In the genomic region with DNA sequence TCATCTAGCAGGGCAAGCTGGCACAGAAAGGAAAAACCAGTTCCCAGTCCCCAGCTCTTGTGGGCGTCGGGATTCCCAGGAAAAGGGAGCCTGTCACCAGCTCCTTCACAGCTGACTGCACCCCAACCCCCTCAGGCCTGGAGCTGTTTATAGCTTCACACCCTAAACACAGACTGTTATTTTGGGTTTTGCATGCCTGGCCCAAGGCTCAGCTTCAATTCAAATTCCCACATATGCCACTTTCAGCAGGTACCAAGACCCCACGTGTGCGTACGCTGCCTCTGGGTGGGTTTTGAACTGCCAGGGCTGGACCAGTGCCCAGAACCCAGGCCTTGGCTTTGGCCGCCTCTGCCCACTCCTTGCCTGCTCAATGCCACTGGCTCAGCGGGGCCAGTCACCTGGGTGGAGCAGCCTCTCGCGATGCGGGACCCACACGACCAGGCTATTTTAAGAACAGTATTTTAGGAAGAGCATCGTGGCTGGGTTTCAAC, we compare ENCODE assay signal across 7 mouse cellular contexts.
DNase-seq lines count a peak whose midpoint lies in the region; ATAC-seq and TF ChIP-seq lines count a peak whose summit lies in the region.

No protein-coding gene starts in this region.

- no peak overlapping the region for H3K9ac ChIP-seq in intestine, embryonic 15.5 days

- intact Hi-C loops in gastrocnemius, postnatal 36 days (cut with DNase I): no loop called here

- no peak overlapping the region for H3K4me3 ChIP-seq in cerebellum, adult 2 months (replicated peaks; ENCODE audit: insufficient read depth, low read depth, low read length)
- H3K4me3 ChIP-seq in kidney, adult 2 months (ENCODE audit: insufficient read depth, low read depth, low read length): no peak overlapping the region
- no peak overlapping the region for H3K4me3 ChIP-seq in intestine, embryonic 15.5 days (replicated peaks)

- no peak for TF ChIP-seq CTCF in cerebellum, adult 2 months (IDR thresholded peaks at IDR 0.05; ENCODE audit: borderline replicate concordance, insufficient read depth, low read depth, low read length)
- TF ChIP-seq CTCF in kidney, adult 2 months (conservative IDR thresholded peaks at IDR 0.05; ENCODE audit: insufficient read depth, insufficient read length, low read depth, low read length): no peak

- peaks cover 42% of the 10 kb centered on the region for H3K4me1 ChIP-seq in cerebellum, adult 2 months (ENCODE audit: control insufficient read depth, insufficient read depth, low read length)
- H3K4me1 ChIP-seq in kidney, adult 2 months (ENCODE audit: control insufficient read depth, insufficient read depth, low read length): no peaks in the 10 kb centered on the region
- no peaks in the 10 kb centered on the region for H3K4me1 ChIP-seq in intestine, embryonic 15.5 days (replicated peaks)

- DNase-seq in adrenal gland, postnatal 25 days: peak; percentile 26
- peak; percentile 77 to 83 for DNase-seq in cerebellum, adult 2 months
- peak; percentile 16 to 40 for DNase-seq in gastrocnemius, postnatal 36 days
- DNase-seq in kidney, adult 2 months: peak; percentile 73
- peak; percentile 77 for DNase-seq in right cerebral cortex, adult 18-20 months
- no peak for DNase-seq in urinary bladder, postnatal 4 days (ENCODE audit: low spot score in 2 of 2)

- no peak overlapping the region for H3K4me2 ChIP-seq in intestine, embryonic 15.5 days (replicated peaks)

- H3K9me3 ChIP-seq in intestine, embryonic 15.5 days: no peaks in the 10 kb centered on the region

- TF ChIP-seq POLR2A in cerebellum, adult 2 months (IDR thresholded peaks at IDR 0.05; ENCODE audit: borderline replicate concordance, insufficient read depth, low read length): no peak
- no peak for TF ChIP-seq POLR2A in kidney, adult 2 months (IDR thresholded peaks at IDR 0.05; ENCODE audit: low read depth, low read length)

- 5% methylated on average over 12 of the region's 12 CpGs for WGBS in cerebellum, adult 2 months
- WGBS in kidney, adult 2 months: 33% methylated on average over 12 of the region's 12 CpGs
- 79% methylated on average over 12 of the region's 12 CpGs for WGBS in intestine, embryonic 15.5 days

- peak overlapping the region; percentile 21; the same call in 1 of the 2 replicates for H3K27ac ChIP-seq in cerebellum, adult 2 months (ENCODE audit: insufficient read depth, low read length)
- H3K27ac ChIP-seq in kidney, adult 2 months (ENCODE audit: insufficient read depth, low read depth, low read length): no peak overlapping the region
- no peak overlapping the region for H3K27ac ChIP-seq in intestine, embryonic 15.5 days

- ATAC-seq in intestine, embryonic 15.5 days: no peak

- H3K27me3 ChIP-seq in cerebellum, adult 2 months (ENCODE audit: control insufficient read depth, insufficient read depth, low read length): no peaks in the 10 kb centered on the region
- no peaks in the 10 kb centered on the region for H3K27me3 ChIP-seq in kidney, adult 2 months (replicated peaks; ENCODE audit: control insufficient read depth, insufficient read depth, low read length)
- no peaks in the 10 kb centered on the region for H3K27me3 ChIP-seq in intestine, embryonic 15.5 days (replicated peaks)

- no peaks in the 10 kb centered on the region for H3K36me3 ChIP-seq in kidney, adult 2 months (ENCODE audit: control insufficient read depth, insufficient read depth, low read length)
- H3K36me3 ChIP-seq in intestine, embryonic 15.5 days: no peaks in the 10 kb centered on the region

Comparison
In these comparisons a context has a peak if more than half of its experiments do, and no peak if none do; other contexts are left out.
1. DNase-seq: peak in adrenal gland, postnatal 25 days (single experiment), cerebellum, adult 2 months (2 of 2), gastrocnemius, postnatal 36 days (2 of 2), kidney, adult 2 months (single experiment) and right cerebral cortex, adult 18-20 months (single experiment); none in urinary bladder, postnatal 4 days (0 of 2).